Mouse (Mus musculus) liver, postnatal 0 days (tissue): ENCODE data around the gene Wrap73.
A peak's percentile ranks its signal among the peaks of the same experiment; 100 is the strongest.

Source experiments
- CTCF ChIP-seq: sonication (generic); IDR thresholded peaks from 2 replicates; pipeline ENCODE4 v1.5.1; 2016; ENCODE audit warnings: antibody characterized with exemption, low read depth
- EP300 ChIP-seq: IDR thresholded peaks from 2 replicates; pipeline ENCODE4 v1.6.1; 2016; ENCODE audit warnings: antibody characterized with exemption, low read depth, mild to moderate bottlenecking

GRCm38 (mm10) chr4:154093210-154093609 is 49.0 kb upstream of the Wrap73 start:
- peak; percentile 75 for TF ChIP-seq CTCF
- TF ChIP-seq EP300, result no peak
